Mouse (Mus musculus) forebrain, postnatal 0 days (tissue): ENCODE measurements around the gene Plxnb2. TPM values are rescaled to one million over a fixed set of nuclear protein-coding genes. Genes with fewer than 3 reads are reported as not detected.
A peak's percentile ranks its signal among the peaks of the same experiment; 100 is the strongest.

Experiments
- ATAC-seq: fragments of 200-750 bp; cut with Nextera tagmentation; 2 replicates; pipeline ENCODE4 v1.8.0; 2017; ENCODE audit warnings: mild to moderate bottlenecking, moderate library complexity
- DNase-seq: peaks from one replicate; pipeline ENCODE4 v3.0.0-alpha.2; 2015
- H3K27ac ChIP-seq: fragments of 300-500 bp; sonication (generic); 2 replicates; pipeline ENCODE4 v1.5.1; 2014; ENCODE audit warnings: low read depth, mild to moderate bottlenecking, antibody characterized with exemption, low read length, moderate library complexity, mixed read lengths
- H3K27me3 ChIP-seq: fragments of 300-500 bp; sonication (generic); 2 replicates; pipeline ENCODE4 v1.6.1; 2014; ENCODE audit warnings: mild to moderate bottlenecking, low read length, mixed read lengths; ENCODE audit not compliant: insufficient read depth
- H3K36me3 ChIP-seq: fragments of 300-500 bp; sonication (generic); 2 replicates; pipeline ENCODE4 v1.6.1; 2014; ENCODE audit warnings: mild to moderate bottlenecking, moderate library complexity; ENCODE audit not compliant: insufficient read depth
- H3K4me1 ChIP-seq: fragments of 300-500 bp; sonication (generic); 2 replicates; pipeline ENCODE4 v1.6.1; 2014; ENCODE audit warnings: antibody characterized with exemption; ENCODE audit not compliant: insufficient read depth
- H3K4me2 ChIP-seq: fragments of 300-500 bp; sonication (generic); 2 replicates; pipeline ENCODE4 v1.6.1; 2014; ENCODE audit warnings: low read depth, mild to moderate bottlenecking, moderate library complexity
- H3K4me3 ChIP-seq: fragments of 300-500 bp; sonication (generic); 2 replicates; pipeline ENCODE4 v1.5.1; 2014; ENCODE audit warnings: low read depth, low read length, mixed read lengths
- H3K9ac ChIP-seq: fragments of 300-500 bp; sonication (generic); 2 replicates; pipeline ENCODE4 v1.6.1; 2014; ENCODE audit warnings: mild to moderate bottlenecking
- H3K9me3 ChIP-seq: fragments of 300-500 bp; sonication (generic); 2 replicates; pipeline ENCODE4 v1.6.1; 2016; ENCODE audit warnings: low read length
- CTCF ChIP-seq: sonication (generic); IDR thresholded peaks from 2 replicates; pipeline ENCODE4 v1.5.1; 2016; ENCODE audit warnings: antibody characterized with exemption, control low read depth, low read depth
- WGBS: fragments of 180-500 bp; shearing (Covaris S2); extraction: QIAGEN DNeasy Blood & Tissue Kit; methylation state at CpG from one replicate; pipeline ENCODE4 v1.1.7; 2014; 5-methylcytosine and 5-hydroxymethylcytosine counted together
- polyA plus RNA-seq: library from polyadenylated mRNA; unstranded; fragments of >200 nt; fragmentation: Nextera tagmentation; extraction: Ambion mirVana; gene quantifications from 2 replicates; pipeline ENCODE4 v1.2.1, GENCODE M21; 2015
- total RNA-seq: library from RNA; depleted of rRNA; stranded (reverse); fragments of >200 nt; gene quantifications from 2 replicates; pipeline ENCODE4 v1.2.3, GENCODE M21; 2014

Gene Plxnb2
- total and polyA plus RNA-seq, 2 experiments from 2014 or later = 52.8 to 138 TPM

GRCm38 (mm10) chr15:89195261-89195681 is 14.7 kb upstream of the Plxnb2 start:
- Histone ChIP-seq H3K27me3 (no peaks in the 10 kb centered on the region), H3K9me3 (no peaks in the 10 kb centered on the region), H3K36me3 (peaks cover 10% of the 10 kb centered on the region), H3K9ac (peak overlapping the region; percentile 96), H3K4me2 (peak overlapping the region; percentile 68), H3K27ac (peak overlapping the region; percentile 99), H3K4me3 (peak overlapping the region; percentile 94), H3K4me1 (peaks cover 10% of the 10 kb centered on the region)
- no peak for ATAC-seq
- peak; percentile 55 for DNase-seq
- 29% methylated on average over 6 of the region's 6 CpGs for WGBS
- TF ChIP-seq CTCF = no peak

- WGBS = 60% methylated on average over 5 of the region's 5 CpGs
- Histone ChIP-seq H3K27me3 (no peaks in the 10 kb centered on the region), H3K9me3 (no peaks in the 10 kb centered on the region), H3K4me1 (no peaks in the 10 kb centered on the region), H3K9ac (no peak overlapping the region), H3K27ac (no peak overlapping the region), H3K4me3 (no peak overlapping the region), H3K36me3 (peaks cover 36% of the 10 kb centered on the region), H3K4me2 (no peak overlapping the region)
- TF ChIP-seq CTCF = no peak
- ATAC-seq (no peak), DNase-seq (no peak)
Measured at GRCm38 (mm10) chr15:89184937-89185227, 4.3 kb upstream of the Plxnb2 start.

- Histone ChIP-seq H3K27ac (no peak overlapping the region; the same call in 1 of the 2 replicates), H3K9me3 (no peaks in the 10 kb centered on the region), H3K4me1 (peaks cover 4% of the 10 kb centered on the region; the same call in 1 of the 2 replicates), H3K4me3 (no peak overlapping the region), H3K36me3 (peaks cover 33% of the 10 kb centered on the region), H3K27me3 (no peaks in the 10 kb centered on the region), H3K4me2 (no peak overlapping the region), H3K9ac (no peak overlapping the region; the same call in 1 of the 2 replicates)
- TF ChIP-seq CTCF = no peak
- DNase-seq = no peak
- WGBS = 21% methylated on average over 5 of the region's 5 CpGs
- ATAC-seq = no peak
Measured at GRCm38 (mm10) chr15:89184141-89184936, 3.8 kb upstream of the Plxnb2 start.

GRCm38 (mm10) chr15:89182842-89183241 is 2.3 kb upstream of the Plxnb2 start:
- ATAC-seq (no peak), DNase-seq (no peak)
- Histone ChIP-seq H3K9me3 (no peaks in the 10 kb centered on the region), H3K4me1 (peaks cover 19% of the 10 kb centered on the region), H3K4me2 (no peak overlapping the region), H3K4me3 (no peak overlapping the region), H3K27me3 (no peaks in the 10 kb centered on the region), H3K9ac (no peak overlapping the region), H3K27ac (peak overlapping the region; percentile 59; the same call in 1 of the 2 replicates), H3K36me3 (peaks cover 19% of the 10 kb centered on the region)
- WGBS = 47% methylated on average over 5 of the region's 5 CpGs
- no peak for TF ChIP-seq CTCF

GRCm38 (mm10) chr15:89182328-89182741 is 1.7 kb upstream of the Plxnb2 start:
- TF ChIP-seq CTCF = peak; percentile 26; the same call in 1 of the 2 replicates
- DNase-seq = no peak
- Histone ChIP-seq H3K9ac (no peak overlapping the region), H3K36me3 (peaks cover 18% of the 10 kb centered on the region), H3K9me3 (no peaks in the 10 kb centered on the region), H3K4me2 (no peak overlapping the region), H3K27ac (peak overlapping the region; percentile 59; the same call in 1 of the 2 replicates), H3K27me3 (no peaks in the 10 kb centered on the region), H3K4me1 (peaks cover 24% of the 10 kb centered on the region), H3K4me3 (no peak overlapping the region)
- WGBS = 39% methylated on average over 6 of the region's 6 CpGs
- ATAC-seq = no peak

GRCm38 (mm10) chr15:89181561-89182270 is 1.1 kb upstream of the Plxnb2 start:
- Histone ChIP-seq H3K9me3 (no peaks in the 10 kb centered on the region), H3K4me1 (peaks cover 30% of the 10 kb centered on the region), H3K9ac (no peak overlapping the region), H3K4me2 (peak overlapping the region; percentile 86), H3K36me3 (peaks cover 16% of the 10 kb centered on the region), H3K27me3 (no peaks in the 10 kb centered on the region), H3K27ac (peak overlapping the region; percentile 90; the same call in 1 of the 2 replicates), H3K4me3 (no peak overlapping the region)
- DNase-seq (no peak), ATAC-seq (no peak)
- TF ChIP-seq CTCF = peak; percentile 51
- 68% methylated on average over 10 of the region's 10 CpGs for WGBS

- peaks cover 31% of the 10 kb centered on the region for H3K4me1 ChIP-seq
- under 1% methylated on average over 26 of the region's 26 CpGs for WGBS
- DNase-seq = peak; percentile 54
Measured at GRCm38 (mm10) chr15:89180081-89180541, 477 bp downstream of the Plxnb2 start.

More at GRCm38 (mm10) chr15:89180081-89180541, 477 bp downstream of the Plxnb2 start:
- Histone ChIP-seq H3K9ac (peak overlapping the region; percentile 80), H3K27me3 (no peaks in the 10 kb centered on the region), H3K4me3 (peak overlapping the region; percentile 51), H3K27ac (peak overlapping the region; percentile 90), H3K4me2 (peak overlapping the region; percentile 86), H3K36me3 (peaks cover 4% of the 10 kb centered on the region; the same call in 1 of the 2 replicates), H3K9me3 (no peaks in the 10 kb centered on the region)
- no peak for ATAC-seq
- no peak for TF ChIP-seq CTCF
